Mouse (Mus musculus): ENCODE measurements around the gene Plcg1. TPM values are rescaled to one million over a fixed set of nuclear protein-coding genes. Genes with fewer than 3 reads are reported as not detected.

The Plcg1 gene
- polyA plus RNA-seq, 1 experiment from 2014 or later, result 25.3 TPM

- 73% methylated on average over 6 of the region's 6 CpGs for WGBS
- Histone ChIP-seq H3K9ac (no peak overlapping the region), H3K9me3 (replicated peaks) (no peaks in the 10 kb centered on the region), H3K4me1 (replicated peaks) (peaks cover 15% of the 10 kb centered on the region), H3K36me3 (peaks cover 32% of the 10 kb centered on the region), H3K27ac (no peak overlapping the region), H3K27me3 (0 out of 2 replicates have a peak, but pooled peaks cover 3% of the 10 kb centered on the region), H3K4me2 (no peak overlapping the region), H3K4me3 (no peak overlapping the region)
- ATAC-seq (replicated peaks; ENCODE audit: insufficient number of reproducible peaks, insufficient read depth, low FRiP score, low read depth), result no peak
Measured at GRCm38 (mm10) chr2:160725877-160726864, 4.9 kb upstream of the Plcg1 start.

- Histone ChIP-seq H3K4me3 (no peak overlapping the region), H3K27me3 (0 out of 2 replicates have a peak, but pooled peaks cover 3% of the 10 kb centered on the region), H3K9ac (no peak overlapping the region), H3K27ac (no peak overlapping the region), H3K4me1 (replicated peaks) (peaks cover 33% of the 10 kb centered on the region), H3K4me2 (no peak overlapping the region), H3K36me3 (peaks cover 7% of the 10 kb centered on the region), H3K9me3 (replicated peaks) (no peaks in the 10 kb centered on the region)
- 90% methylated on average over 3 of the region's 3 CpGs for WGBS
- no peak for ATAC-seq (replicated peaks; ENCODE audit: insufficient number of reproducible peaks, insufficient read depth, low FRiP score, low read depth)
Measured at GRCm38 (mm10) chr2:160728972-160729371, 2.1 kb upstream of the Plcg1 start.

- Histone ChIP-seq H3K27ac (no peak overlapping the region), H3K4me3 (no peak overlapping the region), H3K27me3 (0 out of 2 replicates have a peak, but pooled peaks cover 3% of the 10 kb centered on the region), H3K4me1 (replicated peaks) (peaks cover 38% of the 10 kb centered on the region), H3K36me3 (peaks cover 2% of the 10 kb centered on the region; the same call in 1 of the 2 replicates), H3K4me2 (no peak overlapping the region), H3K9ac (no peak overlapping the region), H3K9me3 (replicated peaks) (no peaks in the 10 kb centered on the region)
- ATAC-seq (replicated peaks; ENCODE audit: insufficient number of reproducible peaks, insufficient read depth, low FRiP score, low read depth), result no peak
- WGBS, result 84% methylated on average over 2 of the region's 2 CpGs
Measured at GRCm38 (mm10) chr2:160729436-160729835, 1.7 kb upstream of the Plcg1 start.

GRCm38 (mm10) chr2:160729851-160730796, 976 bp upstream of the Plcg1 start:
- Histone ChIP-seq H3K4me1 (replicated peaks) (peaks cover 45% of the 10 kb centered on the region), H3K9ac (peak overlapping the region; percentile 96; the same call in 1 of the 2 replicates), H3K4me2 (peak overlapping the region; percentile 96), H3K4me3 (peak overlapping the region; percentile 92), H3K36me3 (no peaks in the 10 kb centered on the region; the same call in 1 of the 2 replicates), H3K27me3 (0 out of 2 replicates have a peak, but pooled peaks cover 3% of the 10 kb centered on the region), H3K9me3 (replicated peaks) (no peaks in the 10 kb centered on the region), H3K27ac (no peak overlapping the region)
- WGBS, result 21% methylated on average over 17 of the region's 17 CpGs
- no peak for ATAC-seq (replicated peaks; ENCODE audit: insufficient number of reproducible peaks, insufficient read depth, low FRiP score, low read depth)

- Histone ChIP-seq H3K9me3 (replicated peaks) (no peaks in the 10 kb centered on the region), H3K9ac (peak overlapping the region; percentile 96), H3K4me1 (replicated peaks) (peaks cover 51% of the 10 kb centered on the region), H3K4me3 (peak overlapping the region; percentile 92), H3K4me2 (peak overlapping the region; percentile 96), H3K36me3 (no peaks in the 10 kb centered on the region; the same call in 1 of the 2 replicates), H3K27ac (no peak overlapping the region), H3K27me3 (0 out of 2 replicates have a peak, but pooled peaks cover 3% of the 10 kb centered on the region)
- WGBS, result 5% methylated on average over 19 of the region's 19 CpGs
- ATAC-seq (replicated peaks; ENCODE audit: insufficient number of reproducible peaks, insufficient read depth, low FRiP score, low read depth), result no peak; the same call in 1 of the 2 replicates
Measured at GRCm38 (mm10) chr2:160730797-160731116, 343 bp upstream of the Plcg1 start.

GRCm38 (mm10) chr2:160731839-160732261, 750 bp downstream of the Plcg1 start:
- Histone ChIP-seq H3K9ac (peak overlapping the region; percentile 96), H3K27me3 (0 out of 2 replicates have a peak, but pooled peaks cover 3% of the 10 kb centered on the region), H3K4me3 (peak overlapping the region; percentile 92), H3K4me2 (peak overlapping the region; percentile 96), H3K27ac (peak overlapping the region; percentile 94), H3K9me3 (replicated peaks) (no peaks in the 10 kb centered on the region), H3K4me1 (replicated peaks) (peaks cover 59% of the 10 kb centered on the region), H3K36me3 (peaks cover 5% of the 10 kb centered on the region; the same call in 1 of the 2 replicates)
- peak; percentile 21 for ATAC-seq (replicated peaks; ENCODE audit: insufficient number of reproducible peaks, insufficient read depth, low FRiP score, low read depth)
- WGBS, result under 1% methylated on average over 32 of the region's 32 CpGs

- peak overlapping the region; percentile 96 for H3K9ac ChIP-seq
- ATAC-seq (replicated peaks; ENCODE audit: insufficient number of reproducible peaks, insufficient read depth, low FRiP score, low read depth), result no peak
- H3K9me3 ChIP-seq (replicated peaks), result no peaks in the 10 kb centered on the region
- H3K4me1 ChIP-seq (replicated peaks), result peaks cover 64% of the 10 kb centered on the region
- H3K27ac ChIP-seq, result peak overlapping the region; percentile 94; the same call in 1 of the 2 replicates
- 0 out of 2 replicates have a peak, but pooled peaks cover 3% of the 10 kb centered on the region for H3K27me3 ChIP-seq
- H3K36me3 ChIP-seq, result peaks cover 9% of the 10 kb centered on the region; the same call in 1 of the 2 replicates
- H3K4me2 ChIP-seq, result peak overlapping the region; percentile 96
- WGBS, result 31% methylated on average over 9 of the region's 9 CpGs
- peak overlapping the region; percentile 92 for H3K4me3 ChIP-seq
Measured at GRCm38 (mm10) chr2:160732420-160732995, 1.4 kb downstream of the Plcg1 start.

GRCm38 (mm10) chr2:160733131-160733531, 2.0 kb downstream of the Plcg1 start:
- ATAC-seq (replicated peaks; ENCODE audit: insufficient number of reproducible peaks, insufficient read depth, low FRiP score, low read depth), result no peak
- 22% methylated on average over 7 of the region's 7 CpGs for WGBS
- H3K27ac ChIP-seq, result no peak overlapping the region
- H3K9me3 ChIP-seq (replicated peaks), result no peaks in the 10 kb centered on the region
- peak overlapping the region; percentile 96 for H3K4me2 ChIP-seq
- H3K4me3 ChIP-seq, result peak overlapping the region; percentile 92
- 0 out of 2 replicates have a peak, but pooled peaks cover 3% of the 10 kb centered on the region for H3K27me3 ChIP-seq
- peak overlapping the region; percentile 96 for H3K9ac ChIP-seq
- peaks cover 9% of the 10 kb centered on the region; the same call in 1 of the 2 replicates for H3K36me3 ChIP-seq
- H3K4me1 ChIP-seq (replicated peaks), result peaks cover 70% of the 10 kb centered on the region

GRCm38 (mm10) chr2:160734331-160734730, 3.2 kb downstream of the Plcg1 start:
- WGBS, result 76% methylated on average over 3 of the region's 3 CpGs
- Histone ChIP-seq H3K4me1 (replicated peaks) (peaks cover 82% of the 10 kb centered on the region), H3K27ac (no peak overlapping the region), H3K36me3 (peaks cover 9% of the 10 kb centered on the region; the same call in 1 of the 2 replicates), H3K4me2 (peak overlapping the region; percentile 96), H3K9me3 (replicated peaks) (no peaks in the 10 kb centered on the region), H3K9ac (no peak overlapping the region), H3K4me3 (no peak overlapping the region), H3K27me3 (0 out of 2 replicates have a peak, but pooled peaks cover 3% of the 10 kb centered on the region)
- no peak for ATAC-seq (replicated peaks; ENCODE audit: insufficient number of reproducible peaks, insufficient read depth, low FRiP score, low read depth)

- Histone ChIP-seq H3K4me2 (peak overlapping the region; percentile 2; the same call in 1 of the 2 replicates), H3K4me3 (no peak overlapping the region)
Measured at GRCm38 (mm10) chr2:160735706-160736310, 4.7 kb downstream of the Plcg1 start.

More at GRCm38 (mm10) chr2:160735706-160736310, 4.7 kb downstream of the Plcg1 start:
- Histone ChIP-seq H3K27me3 (no peaks in the 10 kb centered on the region), H3K9ac (no peak overlapping the region), H3K4me1 (replicated peaks) (peaks cover 84% of the 10 kb centered on the region), H3K27ac (peak overlapping the region; percentile 36; the same call in 1 of the 2 replicates), H3K36me3 (peaks cover 9% of the 10 kb centered on the region; the same call in 1 of the 2 replicates), H3K9me3 (replicated peaks) (no peaks in the 10 kb centered on the region)
- ATAC-seq (replicated peaks; ENCODE audit: insufficient number of reproducible peaks, insufficient read depth, low FRiP score, low read depth), result no peak
- WGBS, result 65% methylated on average over 5 of the region's 5 CpGs

Measured in heart, embryonic 15.5 days (tissue).